11 mouse cellular contexts compared by ENCODE assay signal in genomic region chr10:84338752-84339151, GRCm38 (mm10).
A peak's percentile ranks its signal among the peaks of the same experiment; 100 is the strongest.
DNase-seq lines count a peak whose midpoint lies in the region; ATAC-seq and TF ChIP-seq lines count a peak whose summit lies in the region.
"Had no signal": no experiment of that assay in that cellular context is flagged by ENCODE, and none has a peak within 500 bp of the region (broad histone marks: within the 10 kb centered on the region; RNA-seq: fewer than 3 reads in every experiment).

No protein-coding gene starts in this region.

- H3K9ac ChIP-seq in liver, postnatal 0 days (replicated peaks), result no peak overlapping the region
- H3K9ac ChIP-seq: limb, embryonic 15.5 days had no signal

- H3K4me1 ChIP-seq in liver, postnatal 0 days (ENCODE audit: insufficient read depth), result no peaks in the 10 kb centered on the region; the same call in 1 of the 2 replicates
- H3K4me1 ChIP-seq: limb, embryonic 15.5 days had no signal

- intact Hi-C loops in heart, postnatal 25 days (cut with DNase I), result no loop called here

- TF ChIP-seq EP300 in liver, postnatal 0 days (IDR thresholded peaks at IDR 0.05; ENCODE audit: low read depth), result no peak

- no peak overlapping the region for H3K27ac ChIP-seq in liver, postnatal 0 days (ENCODE audit: low read depth)
- H3K27ac ChIP-seq: limb, embryonic 15.5 days had no signal

- WGBS in liver, postnatal 0 days (ENCODE audit: insufficient replicate concordance), result 38% methylated on average over 3 of the region's 3 CpGs

- no peak for TF ChIP-seq CTCF in liver, postnatal 0 days (IDR thresholded peaks at IDR 0.05; ENCODE audit: low read depth)

- H3K36me3 ChIP-seq in liver, postnatal 0 days (replicated peaks; ENCODE audit: insufficient read depth, low read length), result no peaks in the 10 kb centered on the region
- H3K36me3 ChIP-seq: limb, embryonic 15.5 days had no signal

- ATAC-seq in liver, postnatal 0 days, result peak; percentile 36; the same call in 1 of the 2 replicates
- ATAC-seq: activated CD4-positive, CD25-positive, alpha-beta regulatory T cell, adult 4 months had no signal

- H3K9me3 ChIP-seq in liver, postnatal 0 days (ENCODE audit: low read length), result no peaks in the 10 kb centered on the region
- H3K9me3 ChIP-seq: limb, embryonic 15.5 days had no signal

- no peaks in the 10 kb centered on the region for H3K27me3 ChIP-seq in liver, postnatal 0 days (ENCODE audit: insufficient read depth, low read length)
- H3K27me3 ChIP-seq: limb, embryonic 15.5 days had no signal

- H3K4me3 ChIP-seq in liver, postnatal 0 days (ENCODE audit: low read depth, low read length), result no peak overlapping the region
- H3K4me3 ChIP-seq: limb, embryonic 15.5 days had no signal

- DNase-seq in heart, adult 9 months (ENCODE audit: low spot score in 2 of 2), result peak; percentile 43 to 75
- DNase-seq in heart, postnatal 25 days (ENCODE audit: low spot score), result no peak
- DNase-seq in right cerebral cortex, adult 18-20 months, result peak; percentile 20
- DNase-seq in right cerebral cortex, postnatal 10 days (ENCODE audit: low spot score in 2 of 2), result no peak
- DNase-seq in liver, postnatal 0 days, result no peak
- no peak for DNase-seq in cerebellum, adult 9-11 months
- no peak for DNase-seq in kidney, postnatal 25 days
- DNase-seq: cerebellum, adult 8-10 months; right cerebral cortex, postnatal 25 days had no signal

- no peak overlapping the region for H3K4me2 ChIP-seq in liver, postnatal 0 days (ENCODE audit: low read depth, low read length)
- H3K4me2 ChIP-seq: limb, embryonic 15.5 days had no signal

Comparison
In these comparisons a context has a peak if more than half of its experiments do, and no peak if none do; other contexts are left out.
1. DNase-seq: peak in heart, adult 9 months (2 of 2) and right cerebral cortex, adult 18-20 months (single experiment); none in heart, postnatal 25 days (single experiment), right cerebral cortex, postnatal 10 days (0 of 2), liver, postnatal 0 days (single experiment), cerebellum, adult 9-11 months (single experiment) and kidney, postnatal 25 days (0 of 2).